Mouse (Mus musculus) R1 (cell line): Measurements from ENCODE around the gene Dclk2.

ENCODE experiments used
- DNase-seq: peaks from one replicate; pipeline ENCODE4 v3.0.0-alpha.2; 2018; ENCODE audit warnings: low read depth, low spot score

The Dclk2 gene

GRCm38 (mm10) chr3:86844804-86845481 lies 75.7 kb downstream of the Dclk2 start:
- peak; percentile 99 for DNase-seq

- DNase-seq, result peak; percentile 83
These were observed 78.2 kb downstream of the Dclk2 start for GRCm38 (mm10) chr3:86842461-86842860.

GRCm38 (mm10) chr3:86839606-86840005 lies 81.0 kb downstream of the Dclk2 start:
- DNase-seq, result peak; percentile 74

GRCm38 (mm10) chr3:86837386-86837785 lies 83.3 kb downstream of the Dclk2 start:
- DNase-seq, result no peak

- DNase-seq, result peak; percentile 39
These were observed 85.5 kb downstream of the Dclk2 start for GRCm38 (mm10) chr3:86835180-86835579.

- no peak for DNase-seq
These were observed 86.3 kb downstream of the Dclk2 start for GRCm38 (mm10) chr3:86834341-86834740.

GRCm38 (mm10) chr3:86832591-86833267 lies 87.9 kb downstream of the Dclk2 start:
- DNase-seq, result no peak

GRCm38 (mm10) chr3:86832115-86832514 lies 88.5 kb downstream of the Dclk2 start:
- DNase-seq, result no peak

- no peak for DNase-seq
These were observed 93.1 kb downstream of the Dclk2 start for GRCm38 (mm10) chr3:86827506-86827905.

- DNase-seq, result no peak
These were observed 99.3 kb downstream of the Dclk2 start for GRCm38 (mm10) chr3:86821383-86821782.

- no peak for DNase-seq
These were observed 100.3 kb downstream of the Dclk2 start for GRCm38 (mm10) chr3:86820344-86820743.

- peak; percentile 26 for DNase-seq
These were observed 101.3 kb downstream of the Dclk2 start for GRCm38 (mm10) chr3:86819372-86819771.

GRCm38 (mm10) chr3:86818001-86818585 lies 102.6 kb downstream of the Dclk2 start:
- no peak for DNase-seq

GRCm38 (mm10) chr3:86812689-86813088 lies 108.0 kb downstream of the Dclk2 start:
- peak; percentile 82 for DNase-seq

- no peak for DNase-seq
These were observed 109.7 kb downstream of the Dclk2 start for GRCm38 (mm10) chr3:86810908-86811307.

- no peak for DNase-seq
These were observed 111.0 kb downstream of the Dclk2 start for GRCm38 (mm10) chr3:86809646-86810045.

GRCm38 (mm10) chr3:86809199-86809598 lies 111.5 kb downstream of the Dclk2 start:
- DNase-seq, result no peak

GRCm38 (mm10) chr3:86807750-86808467 lies 112.7 kb downstream of the Dclk2 start:
- DNase-seq, result peak; percentile 82

- DNase-seq, result no peak
These were observed 113.8 kb downstream of the Dclk2 start for GRCm38 (mm10) chr3:86806834-86807233.

GRCm38 (mm10) chr3:86804265-86804664 lies 116.4 kb downstream of the Dclk2 start:
- no peak for DNase-seq

GRCm38 (mm10) chr3:86802825-86803224 lies 117.8 kb downstream of the Dclk2 start:
- DNase-seq, result no peak

GRCm38 (mm10) chr3:86800841-86801240 lies 119.8 kb downstream of the Dclk2 start:
- no peak for DNase-seq
